Mouse (Mus musculus) liver, embryonic 14.5 days (tissue): Measurements from ENCODE around the gene Cfap44. TPM values are rescaled to one million over a fixed set of nuclear protein-coding genes. Genes with fewer than 3 reads are reported as not detected.
A peak's percentile ranks its signal among the peaks of the same experiment; 100 is the strongest.

Source experiments
- ATAC-seq: fragments of 200-750 bp; cut with Nextera tagmentation; 2 replicates; pipeline ENCODE4 v1.8.0; 2017; ENCODE audit warnings: moderate number of reproducible peaks, mild to moderate bottlenecking, moderate library complexity; ENCODE audit not compliant: insufficient read depth
- DNase-seq, 3 experiments: peaks; one replicate each; pipeline ENCODE4 v3.0.0-alpha.2; 2012 to 2013; ENCODE audit warnings: low read depth in 3 of 3, low spot score in 3 of 3
- H3K27ac ChIP-seq: fragments of 300-500 bp; sonication (generic); 2 replicates; pipeline ENCODE4 v1.5.1; 2014; ENCODE audit warnings: moderate library complexity, mild to moderate bottlenecking, control low read depth, inconsistent platforms
- H3K27me3 ChIP-seq: fragments of 300-500 bp; sonication (generic); 2 replicates; pipeline ENCODE4 v1.6.1; 2014; ENCODE audit warnings: mild to moderate bottlenecking, low read length, moderate library complexity; ENCODE audit not compliant: control insufficient read depth, insufficient read depth
- H3K36me3 ChIP-seq: fragments of 300-500 bp; sonication (generic); replicated peaks from 2 replicates; pipeline ENCODE4 v1.6.1; 2014; ENCODE audit warnings: low read depth; ENCODE audit not compliant: control insufficient read depth, insufficient read depth
- H3K4me1 ChIP-seq, 2 experiments: fragments of 200-500 bp in 1 of 2; fragments of 300-500 bp in 1 of 2; sonication (generic) in 1 of 2; replicated peaks; 2 replicates each; pipeline ENCODE4 v1.6.1; 2012 to 2014; ENCODE audit warnings: antibody characterized with exemption in 1 of 2, inconsistent platforms in 1 of 2, low read length in 1 of 2; ENCODE audit not compliant: control insufficient read depth in 2 of 2, insufficient read depth in 2 of 2
- H3K4me2 ChIP-seq: fragments of 300-500 bp; sonication (generic); 2 replicates; pipeline ENCODE4 v1.6.1; 2014; ENCODE audit warnings: low read depth, mild to moderate bottlenecking, control low read depth, moderate library complexity
- H3K4me3 ChIP-seq, 2 experiments: fragments of 200-500 bp in 1 of 2; fragments of 300-500 bp in 1 of 2; sonication (generic) in 1 of 2; 2 replicates each; pipeline ENCODE4 v1.5.1; 2012 to 2014; ENCODE audit warnings: low read depth in 2 of 2, low read length in 2 of 2, mild to moderate bottlenecking in 2 of 2, control low read depth in 1 of 2, inconsistent platforms in 1 of 2, moderate library complexity in 1 of 2; ENCODE audit not compliant: insufficient read depth in 1 of 2
- H3K9ac ChIP-seq: fragments of 300-500 bp; sonication (generic); replicated peaks from 2 replicates; pipeline ENCODE4 v1.6.1; 2014; ENCODE audit warnings: mild to moderate bottlenecking, control low read depth, moderate library complexity
- H3K9me3 ChIP-seq: fragments of 300-500 bp; sonication (generic); 2 replicates; pipeline ENCODE4 v1.6.1; 2016; ENCODE audit warnings: low read length, mixed read lengths; ENCODE audit not compliant: control insufficient read depth
- CTCF ChIP-seq: IDR thresholded peaks from 2 replicates; pipeline ENCODE4 v1.5.1; 2016; ENCODE audit warnings: antibody characterized with exemption, low read depth, control low read depth
- EP300 ChIP-seq: IDR thresholded peaks from 2 replicates; pipeline ENCODE4 v1.6.1; 2016; ENCODE audit warnings: antibody characterized with exemption, low read depth
- WGBS: fragments of 180-500 bp; shearing (Covaris S2); extraction: QIAGEN DNeasy Blood & Tissue Kit; methylation state at CpG from one replicate; pipeline ENCODE4 v1.1.7; 2014; ENCODE audit not compliant: insufficient replicate concordance; 5-methylcytosine and 5-hydroxymethylcytosine counted together
- polyA plus RNA-seq, 2 experiments: library from polyadenylated mRNA; depleted of rRNA in 1 of 2; stranded (reverse) in 1 of 2; unstranded in 1 of 2; fragments of >200 nt; fragmentation: Nextera tagmentation in 1 of 2; extraction: Ambion mirVana in 1 of 2; gene quantifications; 2 replicates each; pipeline versions ENCODE4 v1.2.1 to v1.2.3; 2012 to 2014

Gene Cfap44
- polyA plus RNA-seq (2012; rRNA removed) (0.19 and 0.59 TPM in 2 replicates), polyA plus RNA-seq (2014; fragmentation: Nextera tagmentation; extraction: Ambion mirVana) (0.24 and 0.47 TPM in 2 replicates)

- H3K9me3 ChIP-seq, result no peaks in the 10 kb centered on the region
- H3K27ac ChIP-seq, result no peak within 1 kb of the TSS
- H3K4me1 ChIP-seq, result peaks cover 0 to 6% of the 10 kb centered on the region in 2 experiments; a peak in 2 of 4 replicates
- peak; percentile 45 to 51 (median 50) for DNase-seq
- WGBS, result 6% methylated on average over 17 of the region's 17 CpGs
- H3K27me3 ChIP-seq, result no peaks in the 10 kb centered on the region
- peak; percentile 61 for ATAC-seq
- H3K36me3 ChIP-seq, result no peaks in the 10 kb centered on the region
- TF ChIP-seq CTCF (peak; percentile 20; the same call in 1 of the 2 replicates), EP300 (no peak)
- peak within 1 kb of the TSS in 1 of 2 experiments; percentile 17; a peak in 2 of 4 replicates for H3K4me3 ChIP-seq
- peak within 1 kb of the TSS; percentile 21 for H3K4me2 ChIP-seq
- no peak within 1 kb of the TSS for H3K9ac ChIP-seq
Measured at GRCm38 (mm10) chr16:44394577-44395243, at the start of gene Cfap44. Gene Cfap44, plus strand, starts transcription at chr16:44394796.

- Histone ChIP-seq H3K4me2 (peak within 1 kb of the TSS; percentile 91), H3K4me1 (peaks cover 23 to 25% of the 10 kb centered on the region in 2 experiments), H3K27ac (peak within 1 kb of the TSS; percentile 92), H3K27me3 (no peaks in the 10 kb centered on the region), H3K4me3 (peak within 1 kb of the TSS; percentile 69 to 92), H3K9ac (peak within 1 kb of the TSS; percentile 82), H3K36me3 (no peaks in the 10 kb centered on the region), H3K9me3 (no peaks in the 10 kb centered on the region)
- TF ChIP-seq CTCF (peak; percentile 72), EP300 (no peak)
- DNase-seq (peak; percentile 82 to 85 (median 85)), ATAC-seq (peak; percentile 98)
- under 1% methylated on average over 67 of the region's 67 CpGs for WGBS
Measured at GRCm38 (mm10) chr16:44347071-44347901, 47.3 kb upstream of the Cfap44 start, which contains the start of gene Spice1. Gene Spice1, plus strand, starts transcription at chr16:44347121.

- ATAC-seq, result no peak
- H3K27me3 ChIP-seq, result no peaks in the 10 kb centered on the region
- DNase-seq, result no peak
- TF ChIP-seq CTCF, result no peak
- no peak for TF ChIP-seq EP300
- H3K9ac ChIP-seq, result no peak overlapping the region
- no peaks in the 10 kb centered on the region for H3K9me3 ChIP-seq
- H3K4me2 ChIP-seq, result peak overlapping the region; percentile 91
- no peaks in the 10 kb centered on the region for H3K36me3 ChIP-seq
- H3K4me1 ChIP-seq, result peaks cover 23 to 25% of the 10 kb centered on the region in 2 experiments
- no peak overlapping the region for H3K4me3 ChIP-seq
- no peak overlapping the region for H3K27ac ChIP-seq
- WGBS, result 20% methylated on average over 4 of the region's 4 CpGs
Measured at GRCm38 (mm10) chr16:44349801-44350397, 44.7 kb upstream of the Cfap44 start.

- Histone ChIP-seq H3K9ac (no peak overlapping the region), H3K4me2 (no peak overlapping the region), H3K36me3 (no peaks in the 10 kb centered on the region), H3K4me3 (no peak overlapping the region), H3K9me3 (no peaks in the 10 kb centered on the region), H3K27me3 (no peaks in the 10 kb centered on the region), H3K4me1 (peaks cover 11 to 12% of the 10 kb centered on the region in 2 experiments), H3K27ac (no peak overlapping the region)
- TF ChIP-seq CTCF (no peak), EP300 (no peak)
- ATAC-seq, result no peak
- DNase-seq, result no peak
- WGBS, result 28% methylated on average over 7 of the region's 7 CpGs
Measured at GRCm38 (mm10) chr16:44356291-44356690, 38.3 kb upstream of the Cfap44 start.
